Mouse (Mus musculus) forebrain, postnatal 0 days (tissue): Measurements from ENCODE around the gene Pex16. TPM values are rescaled to one million over a fixed set of nuclear protein-coding genes. Genes with fewer than 3 reads are reported as not detected.

Experiments used
- ATAC-seq: fragments of 200-750 bp; cut with Nextera tagmentation; 2 replicates; pipeline ENCODE4 v1.8.0; 2017; ENCODE audit warnings: mild to moderate bottlenecking, moderate library complexity
- DNase-seq: peaks from one replicate; pipeline ENCODE4 v3.0.0-alpha.2; 2015
- H3K27ac ChIP-seq: fragments of 300-500 bp; sonication (generic); 2 replicates; pipeline ENCODE4 v1.5.1; 2014; ENCODE audit warnings: low read depth, mild to moderate bottlenecking, antibody characterized with exemption, low read length, moderate library complexity, mixed read lengths
- H3K27me3 ChIP-seq: fragments of 300-500 bp; sonication (generic); 2 replicates; pipeline ENCODE4 v1.6.1; 2014; ENCODE audit warnings: mild to moderate bottlenecking, low read length, mixed read lengths; ENCODE audit not compliant: insufficient read depth
- H3K36me3 ChIP-seq: fragments of 300-500 bp; sonication (generic); 2 replicates; pipeline ENCODE4 v1.6.1; 2014; ENCODE audit warnings: mild to moderate bottlenecking, moderate library complexity; ENCODE audit not compliant: insufficient read depth
- H3K4me1 ChIP-seq: fragments of 300-500 bp; sonication (generic); 2 replicates; pipeline ENCODE4 v1.6.1; 2014; ENCODE audit warnings: antibody characterized with exemption; ENCODE audit not compliant: insufficient read depth
- H3K4me2 ChIP-seq: fragments of 300-500 bp; sonication (generic); 2 replicates; pipeline ENCODE4 v1.6.1; 2014; ENCODE audit warnings: low read depth, mild to moderate bottlenecking, moderate library complexity
- H3K4me3 ChIP-seq: fragments of 300-500 bp; sonication (generic); 2 replicates; pipeline ENCODE4 v1.5.1; 2014; ENCODE audit warnings: low read depth, low read length, mixed read lengths
- H3K9ac ChIP-seq: fragments of 300-500 bp; sonication (generic); 2 replicates; pipeline ENCODE4 v1.6.1; 2014; ENCODE audit warnings: mild to moderate bottlenecking
- H3K9me3 ChIP-seq: fragments of 300-500 bp; sonication (generic); 2 replicates; pipeline ENCODE4 v1.6.1; 2016; ENCODE audit warnings: low read length
- CTCF ChIP-seq: sonication (generic); IDR thresholded peaks from 2 replicates; pipeline ENCODE4 v1.5.1; 2016; ENCODE audit warnings: antibody characterized with exemption, control low read depth, low read depth
- WGBS: fragments of 180-500 bp; shearing (Covaris S2); extraction: QIAGEN DNeasy Blood & Tissue Kit; methylation state at CpG from one replicate; pipeline ENCODE4 v1.1.7; 2014; 5-methylcytosine and 5-hydroxymethylcytosine counted together
- polyA plus RNA-seq: library from polyadenylated mRNA; unstranded; fragments of >200 nt; fragmentation: Nextera tagmentation; extraction: Ambion mirVana; gene quantifications from 2 replicates; pipeline ENCODE4 v1.2.1, GENCODE M21; 2015
- total RNA-seq: library from RNA; depleted of rRNA; stranded (reverse); fragments of >200 nt; gene quantifications from 2 replicates; pipeline ENCODE4 v1.2.3, GENCODE M21; 2014

Pex16 gene
- total and polyA plus RNA-seq, 2 experiments from 2014 or later, result 41.1 to 53.2 TPM

DNA sequence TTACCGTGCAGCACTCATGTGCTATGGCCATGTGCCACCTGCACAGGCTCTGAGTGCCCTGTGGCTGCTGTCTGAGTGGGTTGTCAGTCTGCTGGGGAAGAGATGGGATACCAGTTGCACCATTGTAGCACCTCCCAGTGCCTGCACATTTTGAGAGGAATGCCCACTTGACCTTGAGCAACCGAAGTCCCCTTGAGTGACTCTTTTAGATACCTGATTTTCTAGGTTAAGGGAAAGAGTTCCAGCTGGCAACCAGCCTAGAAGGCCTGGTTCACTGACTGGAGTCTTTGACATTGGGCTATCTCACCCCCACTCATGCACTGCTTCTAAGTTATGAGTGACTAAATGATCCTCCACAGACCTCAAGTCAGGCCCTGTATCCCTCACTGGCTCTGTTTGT, 15.2 kb upstream of the Pex16 start:
- H3K27me3 ChIP-seq, result no peaks in the 10 kb centered on the region
- H3K27ac ChIP-seq, result no peak overlapping the region
- ATAC-seq (no peak), DNase-seq (no peak)
- H3K4me1 ChIP-seq, result no peaks in the 10 kb centered on the region
- WGBS, result 76% methylated on average over 2 of the region's 2 CpGs
- no peak overlapping the region for H3K4me2 ChIP-seq
- H3K9ac ChIP-seq, result no peak overlapping the region
- no peak for TF ChIP-seq CTCF
- no peak overlapping the region for H3K4me3 ChIP-seq
- no peaks in the 10 kb centered on the region for H3K9me3 ChIP-seq
- H3K36me3 ChIP-seq, result peaks cover 56% of the 10 kb centered on the region

- no peak overlapping the region for H3K4me3 ChIP-seq
- no peaks in the 10 kb centered on the region for H3K9me3 ChIP-seq
- H3K27me3 ChIP-seq, result no peaks in the 10 kb centered on the region
- no peaks in the 10 kb centered on the region for H3K4me1 ChIP-seq
- DNase-seq (peak; percentile 54), ATAC-seq (peak; percentile 47)
- H3K9ac ChIP-seq, result no peak overlapping the region
- H3K4me2 ChIP-seq, result no peak overlapping the region
- 63% methylated on average over 25 of the region's 25 CpGs for WGBS
- H3K36me3 ChIP-seq, result peaks cover 57% of the 10 kb centered on the region
- H3K27ac ChIP-seq, result no peak overlapping the region; the same call in 1 of the 2 replicates
- no peak for TF ChIP-seq CTCF
Measured at GRCm38 (mm10) chr2:92360186-92360823, 14.2 kb upstream of the Pex16 start.

DNA sequence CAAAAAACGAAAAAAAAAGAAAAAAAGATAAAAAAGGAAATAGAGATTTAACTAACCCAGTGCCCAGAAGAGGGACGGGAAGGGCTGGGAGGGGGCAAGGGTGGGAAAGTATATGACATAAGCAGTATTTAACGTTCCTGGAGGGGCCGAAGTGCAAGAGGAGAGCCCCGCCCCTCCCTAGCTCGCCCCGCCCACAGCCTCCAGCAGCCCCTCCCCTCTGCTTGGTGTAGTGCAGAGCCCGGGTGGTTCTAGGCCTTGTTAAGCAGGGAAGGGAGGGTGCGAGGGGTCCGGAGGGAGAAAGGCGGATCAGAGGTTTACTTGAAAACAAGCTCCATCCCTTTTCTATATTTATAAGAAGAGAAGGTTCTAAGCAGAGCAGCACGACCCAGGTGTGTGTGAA, 13.6 kb upstream of the Pex16 start:
- H3K4me3 ChIP-seq, result no peak overlapping the region
- peaks cover 57% of the 10 kb centered on the region for H3K36me3 ChIP-seq
- H3K9ac ChIP-seq, result no peak overlapping the region
- WGBS, result 20% methylated on average over 12 of the region's 12 CpGs
- no peak for ATAC-seq
- no peak overlapping the region for H3K27ac ChIP-seq
- no peak overlapping the region for H3K4me2 ChIP-seq
- no peaks in the 10 kb centered on the region for H3K9me3 ChIP-seq
- no peaks in the 10 kb centered on the region for H3K4me1 ChIP-seq
- no peaks in the 10 kb centered on the region for H3K27me3 ChIP-seq
- DNase-seq, result no peak
- TF ChIP-seq CTCF, result no peak

DNA sequence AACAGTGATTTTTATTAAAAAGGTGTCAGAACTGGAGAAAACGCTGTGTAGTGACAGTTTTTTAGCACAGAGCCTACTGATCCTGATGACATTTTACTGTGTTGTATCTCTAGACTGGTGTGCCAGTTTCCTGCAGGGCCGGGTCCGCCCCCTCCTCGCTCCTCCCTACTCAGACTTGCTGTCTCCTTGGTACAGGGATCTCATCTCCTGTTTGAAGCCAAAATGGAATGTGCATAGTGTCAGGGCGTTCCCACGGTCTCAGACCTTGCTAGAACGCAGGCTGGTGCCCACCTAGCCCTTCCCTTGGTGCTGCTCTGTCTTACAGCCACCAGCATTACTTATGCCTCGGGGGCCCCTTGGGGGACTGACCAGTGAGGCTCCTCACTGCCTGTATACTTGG, 12.7 kb upstream of the Pex16 start:
- no peak overlapping the region for H3K4me2 ChIP-seq
- peaks cover 55% of the 10 kb centered on the region for H3K36me3 ChIP-seq
- no peak for ATAC-seq
- no peak overlapping the region for H3K4me3 ChIP-seq
- no peak overlapping the region for H3K27ac ChIP-seq
- WGBS, result 84% methylated on average over 8 of the region's 8 CpGs
- no peak for TF ChIP-seq CTCF
- no peak for DNase-seq
- H3K4me1 ChIP-seq, result no peaks in the 10 kb centered on the region
- no peaks in the 10 kb centered on the region for H3K27me3 ChIP-seq
- no peaks in the 10 kb centered on the region for H3K9me3 ChIP-seq
- H3K9ac ChIP-seq, result no peak overlapping the region

- no peaks in the 10 kb centered on the region for H3K27me3 ChIP-seq
- peaks cover 48% of the 10 kb centered on the region for H3K36me3 ChIP-seq
- no peak overlapping the region for H3K4me2 ChIP-seq
- no peak overlapping the region for H3K27ac ChIP-seq
- H3K4me1 ChIP-seq, result no peaks in the 10 kb centered on the region
- TF ChIP-seq CTCF, result no peak
- H3K9ac ChIP-seq, result no peak overlapping the region
- no peak for DNase-seq
- no peak overlapping the region for H3K4me3 ChIP-seq
- WGBS, result 92% methylated on average over 6 of the region's 6 CpGs
- no peaks in the 10 kb centered on the region for H3K9me3 ChIP-seq
- no peak for ATAC-seq
Measured at GRCm38 (mm10) chr2:92362571-92363228, 11.8 kb upstream of the Pex16 start.

DNA sequence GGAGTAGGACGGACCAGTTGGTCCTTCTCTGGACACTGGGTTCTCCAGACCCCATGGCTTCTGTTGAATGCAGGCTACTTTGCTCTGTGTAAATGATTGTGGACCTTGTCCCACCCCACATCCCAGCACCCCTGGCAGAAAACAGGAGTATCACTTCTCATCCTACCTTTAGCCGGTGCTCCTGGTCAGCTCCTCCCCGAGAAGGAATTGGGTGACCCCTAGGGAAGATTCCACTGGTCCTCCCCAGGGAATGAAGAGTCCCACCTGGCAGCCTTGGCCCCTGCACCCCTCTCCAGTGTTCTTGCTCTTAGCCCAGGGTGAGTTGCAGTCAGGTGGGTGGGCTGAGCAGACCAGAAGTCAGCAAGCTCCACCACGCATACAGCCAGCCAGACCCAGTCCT, 10.4 kb upstream of the Pex16 start:
- ATAC-seq, result no peak
- WGBS, result 90% methylated on average over 4 of the region's 4 CpGs
- TF ChIP-seq CTCF, result no peak
- H3K4me1 ChIP-seq, result no peaks in the 10 kb centered on the region
- no peaks in the 10 kb centered on the region for H3K27me3 ChIP-seq
- H3K4me2 ChIP-seq, result no peak overlapping the region
- DNase-seq, result no peak
- H3K9ac ChIP-seq, result no peak overlapping the region
- no peak overlapping the region for H3K27ac ChIP-seq
- no peaks in the 10 kb centered on the region for H3K9me3 ChIP-seq
- H3K36me3 ChIP-seq, result peaks cover 34% of the 10 kb centered on the region
- no peak overlapping the region for H3K4me3 ChIP-seq

DNA sequence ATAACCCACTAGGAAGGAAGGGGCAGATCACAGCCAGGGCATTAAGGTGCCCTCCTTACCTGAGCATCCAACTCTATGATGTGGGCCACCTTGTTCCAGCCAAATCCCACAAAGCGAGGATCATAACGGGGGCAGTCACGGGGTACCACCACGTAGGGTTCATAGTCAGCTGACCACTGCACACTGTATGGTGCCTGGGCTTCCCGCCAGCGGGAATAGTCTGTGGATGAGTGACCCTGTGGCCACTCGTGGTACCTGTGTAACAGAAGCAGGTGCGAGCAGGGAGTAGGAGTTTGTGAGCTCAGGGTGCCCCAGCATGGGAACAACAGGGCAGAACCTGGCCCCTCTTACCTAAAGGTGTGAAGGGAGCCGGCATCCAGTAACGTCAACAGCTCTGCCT, 8.9 kb upstream of the Pex16 start:
- DNase-seq (no peak), ATAC-seq (no peak)
- Histone ChIP-seq H3K9me3 (no peaks in the 10 kb centered on the region), H3K27me3 (peaks cover 6% of the 10 kb centered on the region; the same call in 1 of the 2 replicates), H3K4me3 (no peak overlapping the region), H3K4me1 (no peaks in the 10 kb centered on the region), H3K27ac (no peak overlapping the region), H3K9ac (no peak overlapping the region), H3K36me3 (peaks cover 22% of the 10 kb centered on the region), H3K4me2 (no peak overlapping the region)
- no peak for TF ChIP-seq CTCF
- 92% methylated on average over 10 of the region's 10 CpGs for WGBS
